Mouse (Mus musculus) left cerebral cortex, postnatal 10 days (tissue): ENCODE measurements around the gene Ddb1. TPM values are rescaled to one million over a fixed set of nuclear protein-coding genes. Genes with fewer than 3 reads are reported as not detected.

Experiments used
- DNase-seq, 2 experiments: peaks; one replicate each; pipeline ENCODE4 v3.0.0; 2021 to 2022; ENCODE audit warnings: low spot score in 2 of 2, mixed read lengths in 1 of 2; ENCODE audit errors: extremely low spot score in 1 of 2
- intact Hi-C: fragments of 180-260 bp; cut with DNase I; formaldehyde crosslinking; loops from one replicate; pipeline ENCODE4 v1.15.1; 2025
- total RNA-seq, 2 experiments: library from RNA; stranded (reverse); gene quantifications; 2 replicates each; pipeline ENCODE4 v1.2.3; 2021

Gene Ddb1
- total RNA-seq, 2 experiments from 2014 or later: 207 to 211 TPM

GRCm38 (mm10) chr19:10640589-10641378 is 35.7 kb downstream of the Ddb1 start:
- no peak for DNase-seq
- intact Hi-C loops: no loop called here

- DNase-seq: no peak
- intact Hi-C loops: no loop called here
Observed at GRCm38 (mm10) chr19:10645616-10646015, 40.5 kb downstream of the Ddb1 start.

GRCm38 (mm10) chr19:10648156-10648555 is 43.0 kb downstream of the Ddb1 start:
- intact Hi-C loops: no loop called here
- DNase-seq: no peak

GRCm38 (mm10) chr19:10656058-10656457 is 50.9 kb downstream of the Ddb1 start:
- no peak for DNase-seq
- intact Hi-C loops: no loop called here

GRCm38 (mm10) chr19:10657742-10658141 is 52.6 kb downstream of the Ddb1 start:
- intact Hi-C loops: no loop called here

GRCm38 (mm10) chr19:10658406-10658805 is 53.3 kb downstream of the Ddb1 start:
- no peak for DNase-seq
- intact Hi-C loops: no loop called here

More at GRCm38 (mm10) chr19:10657742-10658141, 52.6 kb downstream of the Ddb1 start:
- DNase-seq: no peak

- intact Hi-C loops: loop anchor here (5.0 kb wide), 1 partner anchor 301 kb away; no protein-coding TSS in a partner anchor
- DNase-seq: no peak
Observed at GRCm38 (mm10) chr19:10661373-10661772, 56.2 kb downstream of the Ddb1 start.

GRCm38 (mm10) chr19:10661919-10662318 is 56.8 kb downstream of the Ddb1 start:
- intact Hi-C loops: loop anchor here (5.0 kb wide), 1 partner anchor 300 kb away; no protein-coding TSS in a partner anchor
- no peak for DNase-seq

- intact Hi-C loops: loop anchor here (5.0 kb wide), 1 partner anchor 300 kb away; no protein-coding TSS in a partner anchor
- DNase-seq: no peak
Observed at GRCm38 (mm10) chr19:10662665-10663064, 57.5 kb downstream of the Ddb1 start.

GRCm38 (mm10) chr19:10665093-10665492 is 60.0 kb downstream of the Ddb1 start:
- intact Hi-C loops: no loop called here
- DNase-seq: no peak

- DNase-seq: peak; percentile 36 to 55
- intact Hi-C loops: no loop called here
Observed at GRCm38 (mm10) chr19:10665499-10665898, 60.4 kb downstream of the Ddb1 start.

- intact Hi-C loops: no loop called here
Observed at GRCm38 (mm10) chr19:10671319-10671718, 66.2 kb downstream of the Ddb1 start.

GRCm38 (mm10) chr19:10671854-10672417 is 66.8 kb downstream of the Ddb1 start:
- no peak for DNase-seq
- intact Hi-C loops: no loop called here

More at GRCm38 (mm10) chr19:10671319-10671718, 66.2 kb downstream of the Ddb1 start:
- DNase-seq: no peak

GRCm38 (mm10) chr19:10673275-10673674 is 68.1 kb downstream of the Ddb1 start:
- no peak for DNase-seq
- intact Hi-C loops: no loop called here

GRCm38 (mm10) chr19:10676656-10677055 is 71.5 kb downstream of the Ddb1 start:
- intact Hi-C loops: no loop called here
- DNase-seq: no peak

GRCm38 (mm10) chr19:10677915-10678771 is 73.0 kb downstream of the Ddb1 start, which contains the start of gene Pga5:
Pga5 (minus strand) TSS chr19:10678071.
- peak; percentile 72 to 87 for DNase-seq
- intact Hi-C loops: loop anchor here (2.0 kb wide), 1 partner anchor 31 kb away; no protein-coding TSS in a partner anchor

GRCm38 (mm10) chr19:10678772-10679067 is 73.6 kb downstream of the Ddb1 start:
- intact Hi-C loops: loop anchor here (2.0 kb wide), 1 partner anchor 30 kb away; no protein-coding TSS in a partner anchor
- DNase-seq: no peak
